Mouse (Mus musculus) G1E (cell line): ENCODE results near the gene Cflar.
"Not testable (repeated sequence)": the region's sequence is repeated elsewhere in the genome, so short reads cannot be mapped to it uniquely, and the experiment has no call there.

ENCODE experiments used
- CTCF ChIP-seq: IDR thresholded peaks from 2 replicates; pipeline ENCODE4 v1.5.1; 2012; ENCODE audit warnings: low read depth, low read length, inconsistent platforms, mixed read lengths
- GATA1 ChIP-seq: IDR thresholded peaks from 2 replicates; pipeline ENCODE4 v1.6.1; 2012; ENCODE audit warnings: borderline replicate concordance, low read length, inconsistent platforms, mixed read lengths
- GATA2 ChIP-seq: IDR thresholded peaks from 2 replicates; pipeline ENCODE4 v1.6.1; 2012; ENCODE audit warnings: low read depth, low read length, inconsistent platforms, borderline replicate concordance
- POLR2AphosphoS5 ChIP-seq: IDR thresholded peaks from 2 replicates; pipeline ENCODE4 v1.6.1; 2012; ENCODE audit warnings: low read depth, low read length, inconsistent platforms; ENCODE audit not compliant: insufficient replicate concordance
- TAL1 ChIP-seq: conservative IDR thresholded peaks from 2 replicates; pipeline ENCODE4 v1.6.1; 2012; ENCODE audit warnings: low read depth, low read length, inconsistent platforms, mixed read lengths

DNA sequence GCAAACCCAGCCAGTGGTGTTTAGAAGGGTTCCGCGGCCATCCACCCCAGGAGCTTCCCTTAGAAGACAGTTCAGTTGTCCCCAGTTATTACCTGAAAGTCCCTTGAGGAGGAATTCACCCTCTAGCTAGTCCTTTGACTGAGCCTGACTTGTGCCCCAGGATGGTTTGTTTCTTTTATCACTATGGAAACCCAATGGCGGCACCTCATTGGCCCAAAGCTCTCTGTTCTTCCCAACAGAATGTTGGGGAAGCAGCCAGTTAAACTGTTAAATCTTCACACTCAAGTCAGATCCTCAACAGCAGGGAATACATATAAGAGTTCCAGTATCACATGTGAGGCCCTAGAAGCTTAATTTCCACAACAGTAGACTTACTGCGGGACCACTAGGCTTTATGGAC is 15.5 kb upstream of the Cflar start, which contains the start of gene Als2cr12:
- TF ChIP-seq CTCF, TAL1, GATA1, POLR2AphosphoS5, GATA2: not testable (repeated sequence)
